Mouse (Mus musculus) midbrain, embryonic 13.5 days (tissue): ENCODE measurements around the gene 2010300C02Rik. TPM values are rescaled to one million over a fixed set of nuclear protein-coding genes. Genes with fewer than 3 reads are reported as not detected.
A peak's percentile ranks its signal among the peaks of the same experiment; 100 is the strongest.

Source experiments
- ATAC-seq: fragments of 200-750 bp; cut with Nextera tagmentation; 2 replicates; pipeline ENCODE4 v1.8.0; 2017; ENCODE audit warnings: mild to moderate bottlenecking, moderate TSS enrichment, moderate library complexity
- H3K27ac ChIP-seq: fragments of 300-500 bp; sonication (generic); 2 replicates; pipeline ENCODE4 v1.5.1; 2015; ENCODE audit warnings: inconsistent platforms, mild to moderate bottlenecking, moderate library complexity
- H3K27me3 ChIP-seq: fragments of 300-500 bp; sonication (generic); 2 replicates; pipeline ENCODE4 v1.6.1; 2015; ENCODE audit warnings: mild to moderate bottlenecking, inconsistent platforms
- H3K36me3 ChIP-seq: fragments of 300-500 bp; sonication (generic); 2 replicates; pipeline ENCODE4 v1.6.1; 2015; ENCODE audit warnings: mild to moderate bottlenecking, inconsistent platforms
- H3K4me1 ChIP-seq: fragments of 300-500 bp; sonication (generic); replicated peaks from 2 replicates; pipeline ENCODE4 v1.6.1; 2015; ENCODE audit warnings: inconsistent platforms
- H3K4me2 ChIP-seq: fragments of 300-500 bp; sonication (generic); replicated peaks from 2 replicates; pipeline ENCODE4 v1.6.1; 2015; ENCODE audit warnings: moderate library complexity, mild to moderate bottlenecking, inconsistent platforms
- H3K4me3 ChIP-seq: fragments of 300-500 bp; sonication (generic); replicated peaks from 2 replicates; pipeline ENCODE4 v1.5.1; 2015; ENCODE audit warnings: mild to moderate bottlenecking, inconsistent platforms
- H3K9ac ChIP-seq: fragments of 300-500 bp; sonication (generic); replicated peaks from 2 replicates; pipeline ENCODE4 v1.6.1; 2015; ENCODE audit warnings: mild to moderate bottlenecking, inconsistent platforms
- H3K9me3 ChIP-seq: fragments of 300-500 bp; sonication (generic); 2 replicates; pipeline ENCODE4 v1.6.1; 2016; ENCODE audit warnings: mild to moderate bottlenecking, inconsistent platforms
- WGBS: fragments of 180-500 bp; shearing (Covaris S2); methylation state at CpG from one replicate; pipeline ENCODE4 v1.1.7; 2015; 5-methylcytosine and 5-hydroxymethylcytosine counted together
- polyA plus RNA-seq: library from polyadenylated mRNA; unstranded; fragments of >200 nt; fragmentation: Nextera tagmentation; extraction: Ambion mirVana; gene quantifications from 2 replicates; pipeline ENCODE4 v1.2.1, GENCODE M21; 2015

Gene 2010300C02Rik
- 0.83 and 0.85 TPM in 2 replicates for polyA plus RNA-seq

DNA sequence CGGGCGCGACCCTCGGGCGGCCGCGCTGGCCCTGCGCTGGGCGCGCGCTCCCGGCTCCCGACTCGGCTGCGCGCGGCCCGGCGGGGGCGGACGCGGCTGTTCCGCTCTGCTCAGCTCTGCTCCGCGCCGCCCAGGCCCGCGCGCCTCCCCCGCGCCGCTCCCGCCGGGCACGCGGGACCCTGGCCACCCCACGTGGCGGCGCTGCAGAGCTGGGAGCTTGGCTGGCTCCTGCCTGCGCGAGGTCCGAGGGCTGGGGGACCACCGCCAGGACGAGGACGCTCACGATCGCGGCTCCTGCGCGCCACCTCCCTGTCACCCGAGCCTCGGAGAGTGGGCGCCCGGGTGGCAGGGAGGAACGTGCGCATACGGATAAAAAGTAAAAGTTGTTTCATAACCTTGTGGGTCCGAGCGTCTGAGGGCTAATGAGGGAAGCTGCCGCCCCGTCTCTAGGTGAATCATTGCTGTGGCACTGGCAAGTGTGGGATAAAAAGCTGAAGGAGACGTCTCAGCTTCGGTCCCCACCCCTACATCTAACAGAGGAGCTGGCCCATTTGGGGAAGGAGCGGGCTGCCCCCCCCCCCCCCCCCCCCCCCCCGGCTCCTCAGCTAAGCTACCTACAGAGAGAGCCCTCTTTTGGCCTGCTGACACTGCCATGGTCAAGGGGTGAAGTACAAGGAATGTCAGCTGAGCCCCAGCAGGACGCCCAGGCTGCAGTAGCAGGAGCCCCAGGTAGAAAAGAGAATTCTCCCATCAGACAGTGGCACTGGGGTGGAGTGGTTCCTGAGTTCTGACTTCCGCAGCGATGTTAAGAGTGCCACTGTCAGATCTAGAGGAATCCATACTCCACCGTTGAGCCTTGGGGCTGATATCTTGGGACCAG is at the start of gene 2010300C02Rik:
2010300C02Rik (minus strand) TSS at position 325 of the 880 bp plus-strand sequence.
- Histone ChIP-seq H3K4me1 (peaks cover 9% of the 10 kb centered on the region), H3K27ac (no peak within 1 kb of the TSS), H3K4me3 (peak within 1 kb of the TSS; percentile 64), H3K27me3 (peaks cover 38% of the 10 kb centered on the region), H3K9ac (peak within 1 kb of the TSS; percentile 63; the same call in 1 of the 2 replicates), H3K36me3 (no peaks in the 10 kb centered on the region), H3K9me3 (no peaks in the 10 kb centered on the region), H3K4me2 (peak within 1 kb of the TSS; percentile 90)
- peak; percentile 91 for ATAC-seq
- WGBS, result under 1% methylated on average over 67 of the region's 69 CpGs

GRCm38 (mm10) chr1:37759407-37759806 is 39.5 kb upstream of the 2010300C02Rik start:
- Histone ChIP-seq H3K9ac (no peak overlapping the region), H3K27ac (no peak overlapping the region), H3K4me3 (no peak overlapping the region), H3K9me3 (no peaks in the 10 kb centered on the region), H3K27me3 (no peaks in the 10 kb centered on the region), H3K36me3 (no peaks in the 10 kb centered on the region), H3K4me1 (no peaks in the 10 kb centered on the region), H3K4me2 (no peak overlapping the region)
- ATAC-seq, result no peak

DNA sequence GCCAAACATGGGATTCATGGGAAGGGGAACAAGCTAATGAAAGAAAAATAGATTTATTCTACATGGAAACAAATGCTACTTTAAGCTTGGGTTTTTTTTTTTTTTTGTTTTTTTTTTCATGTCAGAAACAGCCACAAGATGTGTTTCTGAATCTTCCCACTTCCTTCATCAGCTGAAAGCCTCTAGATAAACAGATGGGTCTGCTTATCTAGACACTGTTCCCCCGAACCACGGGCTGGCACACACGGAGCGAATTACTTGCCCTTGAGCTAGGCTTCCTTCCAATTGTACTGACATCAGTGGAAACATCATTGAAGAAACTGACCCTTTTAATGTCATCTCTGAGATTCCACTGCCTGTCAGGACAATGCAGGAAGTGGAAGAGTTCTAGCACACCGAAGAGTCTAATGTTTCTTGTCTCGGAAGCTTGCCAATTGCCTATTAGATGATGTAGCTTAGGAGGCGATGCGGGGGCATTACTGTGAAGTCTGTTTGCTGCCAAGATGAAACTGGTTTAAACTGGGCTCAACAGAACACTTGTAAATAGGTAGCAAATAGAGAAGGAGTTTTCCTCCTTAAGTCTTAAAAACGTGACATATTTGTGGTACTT is 24.9 kb upstream of the 2010300C02Rik start:
- H3K9ac ChIP-seq, result no peak overlapping the region
- H3K36me3 ChIP-seq, result no peaks in the 10 kb centered on the region
- ATAC-seq, result no peak
- no peak overlapping the region for H3K4me2 ChIP-seq
- no peak overlapping the region for H3K4me3 ChIP-seq
- no peaks in the 10 kb centered on the region for H3K27me3 ChIP-seq
- WGBS, result 90% methylated on average over 9 of the region's 9 CpGs
- H3K4me1 ChIP-seq, result peaks cover 10% of the 10 kb centered on the region
- H3K27ac ChIP-seq, result no peak overlapping the region
- H3K9me3 ChIP-seq, result no peaks in the 10 kb centered on the region

DNA sequence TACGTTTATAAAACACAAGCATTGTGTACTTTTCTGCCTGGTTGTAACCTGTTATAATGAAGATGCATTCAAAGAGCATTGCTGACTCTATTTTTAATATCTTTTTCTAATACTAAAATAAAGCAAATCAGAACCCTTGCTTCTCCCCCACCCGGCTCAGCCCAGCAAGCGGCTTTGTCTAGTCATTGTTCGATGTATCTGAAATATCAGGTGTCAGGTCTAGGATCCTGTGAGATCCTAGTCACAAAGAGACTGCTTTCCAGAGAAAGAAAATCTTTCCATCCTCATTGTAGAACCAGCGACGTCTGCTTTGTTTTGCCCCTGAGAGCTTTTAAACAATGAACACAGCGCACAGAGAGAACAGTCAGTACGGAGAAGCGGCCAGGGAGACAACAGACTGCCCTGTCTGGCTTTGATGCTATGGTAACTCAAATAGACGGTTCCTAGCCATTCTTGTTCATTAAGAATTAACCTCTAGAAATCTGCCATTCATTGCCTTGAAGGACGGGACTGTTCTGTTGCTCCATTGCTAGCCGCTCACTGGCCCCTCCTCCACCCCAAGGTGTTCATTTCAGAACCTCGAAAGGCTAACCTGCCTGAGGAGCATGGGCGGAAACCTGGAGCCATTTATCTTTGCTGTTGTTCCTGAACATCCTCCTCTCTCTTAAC is 22.9 kb upstream of the 2010300C02Rik start:
- no peaks in the 10 kb centered on the region for H3K36me3 ChIP-seq
- no peak overlapping the region for H3K4me3 ChIP-seq
- H3K9me3 ChIP-seq, result no peaks in the 10 kb centered on the region
- H3K9ac ChIP-seq, result peak overlapping the region; percentile 51; the same call in 1 of the 2 replicates
- WGBS, result 24% methylated on average over 14 of the region's 14 CpGs
- ATAC-seq, result peak; percentile 63; the same call in 1 of the 2 replicates
- H3K4me2 ChIP-seq, result peak overlapping the region; percentile 38
- H3K27me3 ChIP-seq, result no peaks in the 10 kb centered on the region
- H3K27ac ChIP-seq, result peak overlapping the region; percentile 58
- H3K4me1 ChIP-seq, result peaks cover 10% of the 10 kb centered on the region

DNA sequence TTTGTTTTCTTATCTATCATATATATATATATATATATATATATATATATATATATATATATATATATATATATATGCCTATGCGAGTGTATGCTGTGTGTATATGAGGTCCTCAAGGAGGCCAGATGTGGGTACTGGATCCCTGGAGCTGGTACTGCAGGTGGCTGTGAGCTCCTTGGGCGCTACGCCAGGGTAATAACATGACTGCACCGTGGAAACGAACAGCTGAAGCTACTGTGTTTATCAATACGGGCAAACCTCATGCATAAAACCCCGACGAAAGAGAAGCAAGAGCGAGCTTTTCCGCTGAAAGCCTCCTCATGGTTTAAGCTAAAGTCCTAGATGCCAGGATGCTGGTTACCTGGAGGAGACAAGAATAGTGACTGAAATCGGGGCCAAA is 22.2 kb upstream of the 2010300C02Rik start:
- H3K27ac ChIP-seq, result no peak overlapping the region
- no peaks in the 10 kb centered on the region for H3K36me3 ChIP-seq
- H3K4me3 ChIP-seq, result no peak overlapping the region
- H3K4me1 ChIP-seq, result peaks cover 10% of the 10 kb centered on the region
- 59% methylated on average over 11 of the region's 11 CpGs for WGBS
- no peak overlapping the region for H3K9ac ChIP-seq
- H3K4me2 ChIP-seq, result no peak overlapping the region
- ATAC-seq, result no peak
- no peaks in the 10 kb centered on the region for H3K9me3 ChIP-seq
- no peaks in the 10 kb centered on the region for H3K27me3 ChIP-seq

DNA sequence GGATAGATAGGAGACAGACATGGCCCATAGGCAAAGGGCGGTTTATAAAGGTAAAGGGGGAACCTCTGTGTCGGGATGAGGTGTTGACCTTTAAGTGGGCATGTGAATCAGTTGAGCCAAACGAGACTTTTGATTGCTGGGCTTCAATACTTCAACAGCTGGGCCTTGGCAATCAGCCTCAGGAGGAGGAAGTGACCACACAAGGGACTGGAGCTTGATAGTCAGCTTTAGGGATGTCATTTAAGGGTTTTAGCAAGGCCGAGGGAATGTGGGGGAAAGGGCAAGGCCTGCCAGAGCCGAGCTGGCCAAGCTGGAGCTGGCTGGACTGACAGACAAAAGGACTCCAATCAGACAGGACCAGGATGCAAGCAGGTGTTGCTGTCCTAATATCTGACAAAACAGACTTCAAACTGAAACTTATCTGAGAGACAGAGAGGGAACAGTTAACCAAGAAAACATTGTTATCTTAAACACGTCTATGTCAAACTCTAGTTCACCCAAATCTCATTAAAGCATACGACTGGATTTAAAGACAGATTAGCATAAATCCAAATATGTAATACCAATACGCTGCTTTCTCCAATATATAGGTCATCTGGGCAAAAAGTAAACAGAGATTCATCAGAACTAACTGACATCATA is 20.4 kb upstream of the 2010300C02Rik start:
- no peaks in the 10 kb centered on the region for H3K27me3 ChIP-seq
- no peak overlapping the region for H3K9ac ChIP-seq
- no peaks in the 10 kb centered on the region for H3K9me3 ChIP-seq
- no peaks in the 10 kb centered on the region for H3K36me3 ChIP-seq
- H3K4me1 ChIP-seq, result peaks cover 10% of the 10 kb centered on the region
- WGBS, result 76% methylated on average over 8 of the region's 8 CpGs
- no peak overlapping the region for H3K4me3 ChIP-seq
- no peak overlapping the region for H3K4me2 ChIP-seq
- ATAC-seq, result no peak
- H3K27ac ChIP-seq, result no peak overlapping the region

DNA sequence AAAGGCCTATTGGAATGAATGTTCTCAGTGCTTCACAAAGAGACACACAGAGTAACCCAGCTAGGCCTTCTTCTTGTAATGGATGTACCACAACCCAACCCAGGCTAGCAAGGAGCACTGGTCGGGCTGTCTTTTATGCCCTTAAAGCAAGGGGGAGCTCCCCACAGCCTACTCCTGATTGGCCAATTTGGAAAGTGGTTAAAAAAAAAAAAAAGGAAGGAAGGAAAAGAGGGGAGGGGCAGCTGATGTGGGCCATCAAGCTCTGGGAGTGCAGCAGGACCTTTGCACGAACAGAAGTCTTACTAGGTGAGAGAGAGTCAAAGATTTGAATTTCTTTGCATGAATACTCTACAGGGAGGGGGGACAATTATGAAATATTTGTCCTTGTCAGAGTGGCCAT is 19.0 kb upstream of the 2010300C02Rik start:
- Histone ChIP-seq H3K4me3 (no peak overlapping the region), H3K27me3 (no peaks in the 10 kb centered on the region), H3K9me3 (no peaks in the 10 kb centered on the region), H3K9ac (no peak overlapping the region), H3K4me2 (no peak overlapping the region), H3K4me1 (peaks cover 10% of the 10 kb centered on the region), H3K36me3 (no peaks in the 10 kb centered on the region), H3K27ac (no peak overlapping the region)
- no peak for ATAC-seq
- WGBS, result 61% methylated on average over 2 of the region's 2 CpGs

- 86% methylated on average over 4 of the region's 4 CpGs for WGBS
- ATAC-seq, result no peak
- H3K4me3 ChIP-seq, result no peak overlapping the region
- H3K4me1 ChIP-seq, result no peaks in the 10 kb centered on the region
- no peak overlapping the region for H3K9ac ChIP-seq
- H3K27me3 ChIP-seq, result no peaks in the 10 kb centered on the region
- no peak overlapping the region for H3K27ac ChIP-seq
- no peaks in the 10 kb centered on the region for H3K9me3 ChIP-seq
- H3K36me3 ChIP-seq, result no peaks in the 10 kb centered on the region
- H3K4me2 ChIP-seq, result no peak overlapping the region
These were observed 17.2 kb upstream of the 2010300C02Rik start for GRCm38 (mm10) chr1:37737045-37737444.

DNA sequence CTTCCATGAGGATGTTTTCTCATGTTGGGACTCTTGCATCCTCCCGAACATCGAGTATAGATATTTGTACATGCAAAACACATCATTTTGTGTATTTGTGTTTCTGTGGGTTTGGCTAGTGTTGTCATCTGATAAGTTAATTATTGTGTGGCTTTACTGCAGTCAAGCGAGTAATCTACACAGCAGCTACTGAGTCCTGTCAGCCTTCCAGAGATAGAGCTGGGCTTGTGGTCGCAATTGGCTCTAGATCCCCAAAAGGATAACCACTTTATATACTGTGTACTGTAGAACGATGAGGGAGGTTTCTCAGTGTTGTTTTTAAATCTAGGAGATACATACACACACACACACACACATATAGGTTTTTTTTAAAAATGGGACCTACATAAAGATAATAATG is 16.0 kb upstream of the 2010300C02Rik start:
- no peak overlapping the region for H3K4me3 ChIP-seq
- no peak overlapping the region for H3K9ac ChIP-seq

GRCm38 (mm10) chr1:37734841-37735240 is 15.0 kb upstream of the 2010300C02Rik start:
- H3K36me3 ChIP-seq, result no peaks in the 10 kb centered on the region
- H3K27ac ChIP-seq, result no peak overlapping the region
- no peaks in the 10 kb centered on the region for H3K27me3 ChIP-seq
- H3K4me2 ChIP-seq, result no peak overlapping the region
- no peak overlapping the region for H3K9ac ChIP-seq
- no peak for ATAC-seq
- 77% methylated on average over 7 of the region's 7 CpGs for WGBS
- H3K4me3 ChIP-seq, result no peak overlapping the region
- H3K9me3 ChIP-seq, result no peaks in the 10 kb centered on the region
- no peaks in the 10 kb centered on the region for H3K4me1 ChIP-seq

More for the DNA sequence above, 16.0 kb upstream of the 2010300C02Rik start:
- Histone ChIP-seq H3K4me1 (no peaks in the 10 kb centered on the region), H3K9me3 (no peaks in the 10 kb centered on the region), H3K27me3 (no peaks in the 10 kb centered on the region), H3K36me3 (no peaks in the 10 kb centered on the region), H3K4me2 (no peak overlapping the region), H3K27ac (no peak overlapping the region)
- ATAC-seq, result no peak
- WGBS, result 94% methylated on average over 5 of the region's 5 CpGs

- no peaks in the 10 kb centered on the region for H3K4me1 ChIP-seq
- WGBS, result 96% methylated on average over 8 of the region's 8 CpGs
- no peaks in the 10 kb centered on the region for H3K36me3 ChIP-seq
- no peak overlapping the region for H3K27ac ChIP-seq
- H3K4me3 ChIP-seq, result no peak overlapping the region
- H3K4me2 ChIP-seq, result no peak overlapping the region
- no peaks in the 10 kb centered on the region for H3K27me3 ChIP-seq
- H3K9ac ChIP-seq, result no peak overlapping the region
- H3K9me3 ChIP-seq, result peaks cover 2% of the 10 kb centered on the region; the same call in 1 of the 2 replicates
- ATAC-seq, result no peak
These were observed 9.5 kb upstream of the 2010300C02Rik start for GRCm38 (mm10) chr1:37729353-37729752.
